Mouse (Mus musculus) midbrain, embryonic 15.5 days (tissue): ENCODE measurements at regions not wholly inside any gene's neighbourhood (a gene's known extent, or its start where the extent isn't known, plus 50 kb on each side); places are given as distances from the start of the nearest gene placed in this dataset.

Experiments used
- ATAC-seq: fragments of 200-750 bp; cut with Nextera tagmentation; replicated peaks from 2 replicates; pipeline ENCODE4 v1.8.0; 2017; ENCODE audit warnings: moderate TSS enrichment
- H3K27ac ChIP-seq: fragments of 300-500 bp; sonication (generic); 2 replicates; pipeline ENCODE4 v1.5.1; 2015; ENCODE audit warnings: mild to moderate bottlenecking, inconsistent platforms
- H3K27me3 ChIP-seq: fragments of 300-500 bp; sonication (generic); replicated peaks from 2 replicates; pipeline ENCODE4 v1.6.1; 2015; ENCODE audit warnings: inconsistent platforms
- H3K36me3 ChIP-seq: fragments of 300-500 bp; sonication (generic); replicated peaks from 2 replicates; pipeline ENCODE4 v1.6.1; 2015; ENCODE audit warnings: inconsistent platforms
- H3K4me1 ChIP-seq: fragments of 300-500 bp; sonication (generic); 2 replicates; pipeline ENCODE4 v1.6.1; 2015; ENCODE audit warnings: inconsistent platforms
- H3K4me2 ChIP-seq: fragments of 300-500 bp; sonication (generic); 2 replicates; pipeline ENCODE4 v1.6.1; 2015; ENCODE audit warnings: inconsistent platforms, mild to moderate bottlenecking, moderate library complexity
- H3K4me3 ChIP-seq: fragments of 300-500 bp; sonication (generic); 2 replicates; pipeline ENCODE4 v1.5.1; 2015; ENCODE audit warnings: mild to moderate bottlenecking, inconsistent platforms
- H3K9ac ChIP-seq: fragments of 300-500 bp; sonication (generic); 2 replicates; pipeline ENCODE4 v1.6.1; 2015; ENCODE audit warnings: mild to moderate bottlenecking, inconsistent platforms
- H3K9me3 ChIP-seq: fragments of 300-500 bp; sonication (generic); 2 replicates; pipeline ENCODE4 v1.6.1; 2016; ENCODE audit warnings: inconsistent platforms
- WGBS: fragments of 180-500 bp; shearing (Covaris S2); methylation state at CpG from one replicate; pipeline ENCODE4 v1.1.7; 2015; ENCODE audit warnings: mixed read lengths; 5-methylcytosine and 5-hydroxymethylcytosine counted together

- no peak overlapping the region for H3K9ac ChIP-seq
- no peaks in the 10 kb centered on the region for H3K36me3 ChIP-seq
- H3K4me1 ChIP-seq = no peaks in the 10 kb centered on the region
- H3K4me2 ChIP-seq = no peak overlapping the region
- no peaks in the 10 kb centered on the region for H3K9me3 ChIP-seq
- H3K27me3 ChIP-seq = no peaks in the 10 kb centered on the region
- H3K27ac ChIP-seq = no peak overlapping the region
- no peak for ATAC-seq
- H3K4me3 ChIP-seq = no peak overlapping the region
Measured at GRCm38 (mm10) chr13:34406291-34406690, 61.3 kb upstream of the Slc22a23 start.

- Histone ChIP-seq H3K27ac (no peak overlapping the region), H3K36me3 (no peaks in the 10 kb centered on the region), H3K9ac (no peak overlapping the region), H3K9me3 (no peaks in the 10 kb centered on the region), H3K4me2 (no peak overlapping the region), H3K4me3 (no peak overlapping the region), H3K27me3 (no peaks in the 10 kb centered on the region), H3K4me1 (no peaks in the 10 kb centered on the region)
- ATAC-seq = no peak
- 87% methylated on average over 1 of the region's 1 CpGs for WGBS
Measured at GRCm38 (mm10) chr13:34402631-34403030, 57.6 kb upstream of the Slc22a23 start.

- H3K9me3 ChIP-seq = no peaks in the 10 kb centered on the region
- H3K4me3 ChIP-seq = no peak overlapping the region
- no peak overlapping the region for H3K27ac ChIP-seq
- no peaks in the 10 kb centered on the region for H3K36me3 ChIP-seq
- H3K27me3 ChIP-seq = no peaks in the 10 kb centered on the region
- no peak overlapping the region for H3K9ac ChIP-seq
- no peak for ATAC-seq
- no peaks in the 10 kb centered on the region for H3K4me1 ChIP-seq
- WGBS = 75% methylated on average over 2 of the region's 2 CpGs
- H3K4me2 ChIP-seq = no peak overlapping the region
Measured at GRCm38 (mm10) chr13:34401031-34401430, 56.0 kb upstream of the Slc22a23 start.

GRCm38 (mm10) chr13:34398847-34399246, 53.9 kb upstream of the Slc22a23 start:
- no peak for ATAC-seq
- no peaks in the 10 kb centered on the region for H3K36me3 ChIP-seq

GRCm38 (mm10) chr13:34398061-34398787, 53.2 kb upstream of the Slc22a23 start:
- H3K36me3 ChIP-seq = no peaks in the 10 kb centered on the region
- H3K4me3 ChIP-seq = no peak overlapping the region
- no peak overlapping the region for H3K27ac ChIP-seq
- H3K9ac ChIP-seq = no peak overlapping the region
- no peaks in the 10 kb centered on the region for H3K9me3 ChIP-seq
- no peak for ATAC-seq
- H3K4me2 ChIP-seq = no peak overlapping the region
- whole genome bisulfite sequencing = 37% methylated on average over 10 of the region's 10 CpGs
- no peaks in the 10 kb centered on the region for H3K4me1 ChIP-seq
- no peaks in the 10 kb centered on the region for H3K27me3 ChIP-seq

More at GRCm38 (mm10) chr13:34398847-34399246, 53.9 kb upstream of the Slc22a23 start:
- Histone ChIP-seq H3K9me3 (no peaks in the 10 kb centered on the region), H3K9ac (no peak overlapping the region), H3K27ac (no peak overlapping the region), H3K4me2 (no peak overlapping the region), H3K4me1 (no peaks in the 10 kb centered on the region), H3K4me3 (no peak overlapping the region), H3K27me3 (no peaks in the 10 kb centered on the region)
- 71% methylated on average over 3 of the region's 3 CpGs for WGBS

- H3K9ac ChIP-seq = no peak overlapping the region
- no peak overlapping the region for H3K4me3 ChIP-seq
- H3K4me2 ChIP-seq = no peak overlapping the region
- no peaks in the 10 kb centered on the region for H3K9me3 ChIP-seq
- H3K27ac ChIP-seq = no peak overlapping the region
- no peaks in the 10 kb centered on the region for H3K27me3 ChIP-seq
- H3K4me1 ChIP-seq = no peaks in the 10 kb centered on the region
- no peaks in the 10 kb centered on the region for H3K36me3 ChIP-seq
- no peak for ATAC-seq
Measured at GRCm38 (mm10) chr13:34395504-34395903, 50.5 kb upstream of the Slc22a23 start.

- WGBS = 75% methylated on average over 1 of the region's 1 CpGs
- Histone ChIP-seq H3K36me3 (no peaks in the 10 kb centered on the region), H3K27me3 (no peaks in the 10 kb centered on the region), H3K4me3 (no peak overlapping the region), H3K27ac (no peak overlapping the region), H3K4me2 (no peak overlapping the region), H3K9ac (no peak overlapping the region), H3K4me1 (no peaks in the 10 kb centered on the region), H3K9me3 (no peaks in the 10 kb centered on the region)
- no peak for ATAC-seq
Measured at GRCm38 (mm10) chr13:34395010-34395409, 50.0 kb upstream of the Slc22a23 start.
